Mouse (Mus musculus): Measurements from ENCODE around the gene Abhd17c. TPM values are rescaled to one million over a fixed set of nuclear protein-coding genes. Genes with fewer than 3 reads are reported as not detected.
A peak's percentile ranks its signal among the peaks of the same experiment; 100 is the strongest.

The Abhd17c gene
- total and polyA plus RNA-seq, 3 experiments = 35.3 to 44.0 (median 40.4) TPM

DNA sequence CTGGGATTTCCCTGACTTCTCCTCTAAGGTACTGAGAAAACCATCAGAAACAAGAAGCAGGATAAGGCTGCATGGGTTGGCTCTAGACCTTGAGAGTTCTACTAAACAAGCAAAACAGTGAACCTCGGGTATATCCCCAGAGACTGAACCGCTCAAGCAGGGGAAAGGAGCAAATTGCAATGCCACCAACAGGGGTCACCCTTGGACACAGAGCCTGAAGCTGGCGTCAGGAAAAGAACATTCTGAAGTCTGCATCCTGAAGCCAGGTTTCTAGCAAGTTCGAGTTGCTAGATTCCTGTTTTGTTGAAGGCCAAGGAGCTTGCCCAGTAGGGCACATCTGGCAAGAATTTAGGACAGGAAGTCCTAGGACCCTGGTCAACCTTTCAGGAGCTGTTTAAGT, 62.7 kb downstream of the Abhd17c start:
- Histone ChIP-seq H3K9me3 (replicated peaks; ENCODE audit: low read length) (no peaks in the 10 kb centered on the region), H3K36me3 (replicated peaks in 1 of 2; ENCODE audit: control insufficient read depth in 1 of 2, insufficient read depth in 1 of 2, low read length in 1 of 2) (no peaks in the 10 kb centered on the region), H3K4me3 (replicated peaks in 1 of 3; ENCODE audit: low read depth in 2 of 3, low read length in 2 of 3, poor library complexity in 1 of 3) (no peak overlapping the region), H3K27me3 (replicated peaks) (peaks cover 23% of the 10 kb centered on the region), H3K9ac (ENCODE audit: insufficient read depth, low read depth) (no peak overlapping the region), H3K79me2 (replicated peaks; ENCODE audit: control insufficient read depth, extremely low read depth, insufficient read depth, poor library complexity, severe bottlenecking) (no peaks in the 10 kb centered on the region), H3K4me1 (ENCODE audit: control insufficient read depth in 1 of 2, insufficient read depth in 2 of 2) (peaks cover 2 to 17% of the 10 kb centered on the region in 2 experiments; a peak in 3 of 4 replicates), H3K27ac (ENCODE audit: insufficient read depth, low read depth) (no peak overlapping the region), H3K4me2 (ENCODE audit: insufficient read depth, low read depth, poor library complexity, severe bottlenecking) (no peak overlapping the region)
- no peak for TF ChIP-seq NRF1 (IDR thresholded peaks at IDR 0.05; ENCODE audit: low read depth, low read length)
- TF ChIP-seq ZC3H11A (IDR thresholded peaks at IDR 0.05; ENCODE audit: low read depth, low read length) = peak; percentile 93
- TF ChIP-seq CTCF (conservative IDR thresholded peaks at IDR 0.05 in 1 of 2, IDR thresholded peaks at IDR 0.05 in 1 of 2; ENCODE audit: low read depth in 2 of 2, low read length in 2 of 2) = peak; percentile 72 to 94
- peak; percentile 98 for TF ChIP-seq SMC3 (IDR thresholded peaks at IDR 0.05; ENCODE audit: low read depth, low read length)
- TF ChIP-seq NELFE (IDR thresholded peaks at IDR 0.05; ENCODE audit: low read depth, low read length) = peak; percentile 45; the same call in 1 of the 2 replicates
- no peak for TF ChIP-seq USF1 (IDR thresholded peaks at IDR 0.05; ENCODE audit: low read depth, low read length)
- TF ChIP-seq HCFC1 (IDR thresholded peaks at IDR 0.05; ENCODE audit: low read depth, low read length) = no peak
- TF ChIP-seq USF2 (conservative IDR thresholded peaks at IDR 0.05; ENCODE audit: low read depth, low read length) = no peak
- no peak for TF ChIP-seq MEF2A (IDR thresholded peaks at IDR 0.05; ENCODE audit: borderline replicate concordance, low read depth, low read length)
- TF ChIP-seq RAD21 (IDR thresholded peaks at IDR 0.05; ENCODE audit: low read depth, low read length) = peak; percentile 94
- TF ChIP-seq TCF12 (IDR thresholded peaks at IDR 0.05; ENCODE audit: low read depth, low read length) = no peak
- 0 out of 2 replicates have a peak, but pooled peaks have one; percentile 6 for TF ChIP-seq MAFK (IDR thresholded peaks at IDR 0.05; ENCODE audit: insufficient replicate concordance, low read length)
- TF ChIP-seq MXI1 (IDR thresholded peaks at IDR 0.05; ENCODE audit: low read depth, low read length) = no peak
- no peak for TF ChIP-seq ETS1 (conservative IDR thresholded peaks at IDR 0.05; ENCODE audit: low read depth, low read length)
- TF ChIP-seq BHLHE40 (IDR thresholded peaks at IDR 0.05; ENCODE audit: low read depth, low read length) = no peak
- no peak for TF ChIP-seq RCOR1 (conservative IDR thresholded peaks at IDR 0.05; ENCODE audit: low read depth, low read length)
- TF ChIP-seq JUND (conservative IDR thresholded peaks at IDR 0.05; ENCODE audit: low read depth, low read length) = no peak
- TF ChIP-seq MAX (IDR thresholded peaks at IDR 0.05; ENCODE audit: low read length) = no peak
- no peak for TF ChIP-seq MYC (IDR thresholded peaks at IDR 0.05; ENCODE audit: low read depth, low read length)
- peak; percentile 42; the same call in 1 of the 2 replicates for TF ChIP-seq IRF4 (IDR thresholded peaks at IDR 0.05; ENCODE audit: low read depth, low read length)
- TF ChIP-seq GABPA (IDR thresholded peaks at IDR 0.05; ENCODE audit: insufficient replicate concordance, low read depth, low read length) = no peak
- peak; percentile 86 for DNase-seq (ENCODE audit: extremely low read depth)
- in situ Hi-C loops (cut with MboI; ENCODE audit: low pct_ligation_motif_present, low pct_unique_long_range_greater_than_20kb, low sequenced_read_pairs) (loop anchor here (5.0 to 10.0 kb wide), 2 partner anchors 174 to 188 kb away; no protein-coding TSS in a partner anchor), dilution Hi-C loops (cut with MboI; ENCODE audit: extremely low pct_ligation_motif_present, extremely low pct_unique_long_range_greater_than_20kb, low sequenced_read_pairs) (no loop called here)

DNA sequence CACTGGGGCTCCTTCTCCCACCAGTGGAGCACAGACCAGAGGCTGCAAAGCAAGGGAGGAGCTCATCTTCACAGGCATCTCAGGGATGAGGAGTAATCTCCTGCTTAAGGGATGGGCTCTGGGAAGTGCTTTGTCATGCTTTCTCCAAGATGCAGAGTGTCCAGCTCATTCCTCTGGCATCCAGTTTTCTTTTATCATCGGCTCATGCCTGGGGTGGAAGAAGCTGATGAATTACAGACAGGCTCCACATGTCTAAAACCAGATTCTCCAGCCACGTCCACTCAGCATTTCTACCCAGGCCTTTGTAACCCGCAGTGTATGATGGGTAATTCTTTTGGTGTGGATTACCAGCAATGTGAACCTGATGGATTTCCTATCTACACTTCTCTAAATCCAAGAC, 63.5 kb downstream of the Abhd17c start:
- Histone ChIP-seq H3K4me3 (replicated peaks in 1 of 3; ENCODE audit: low read depth in 2 of 3, low read length in 2 of 3, poor library complexity in 1 of 3) (no peak overlapping the region), H3K79me2 (replicated peaks; ENCODE audit: control insufficient read depth, extremely low read depth, insufficient read depth, poor library complexity, severe bottlenecking) (no peaks in the 10 kb centered on the region), H3K27ac (ENCODE audit: insufficient read depth, low read depth) (no peak overlapping the region), H3K4me1 (ENCODE audit: control insufficient read depth in 1 of 2, insufficient read depth in 2 of 2) (peaks cover 2 to 17% of the 10 kb centered on the region in 2 experiments; a peak in 3 of 4 replicates), H3K9ac (ENCODE audit: insufficient read depth, low read depth) (no peak overlapping the region), H3K4me2 (ENCODE audit: insufficient read depth, low read depth, poor library complexity, severe bottlenecking) (no peak overlapping the region), H3K27me3 (replicated peaks) (peaks cover 25% of the 10 kb centered on the region), H3K36me3 (replicated peaks in 1 of 2; ENCODE audit: control insufficient read depth in 1 of 2, insufficient read depth in 1 of 2, low read length in 1 of 2) (no peaks in the 10 kb centered on the region), H3K9me3 (replicated peaks; ENCODE audit: low read length) (no peaks in the 10 kb centered on the region)
- in situ Hi-C loops (cut with MboI; ENCODE audit: low pct_ligation_motif_present, low pct_unique_long_range_greater_than_20kb, low sequenced_read_pairs) (loop anchor here (5.0 to 10.0 kb wide), 2 partner anchors 173 to 189 kb away; no protein-coding TSS in a partner anchor), dilution Hi-C loops (cut with MboI; ENCODE audit: extremely low pct_ligation_motif_present, extremely low pct_unique_long_range_greater_than_20kb, low sequenced_read_pairs) (no loop called here)
- TF ChIP-seq MEF2A (IDR thresholded peaks at IDR 0.05; ENCODE audit: borderline replicate concordance, low read depth, low read length) (no peak), ETS1 (conservative IDR thresholded peaks at IDR 0.05; ENCODE audit: low read depth, low read length) (no peak), JUND (conservative IDR thresholded peaks at IDR 0.05; ENCODE audit: low read depth, low read length) (no peak), MXI1 (IDR thresholded peaks at IDR 0.05; ENCODE audit: low read depth, low read length) (no peak), CHD2 (IDR thresholded peaks at IDR 0.05; ENCODE audit: low read length) (no peak), MYC (IDR thresholded peaks at IDR 0.05; ENCODE audit: low read depth, low read length) (no peak), SIN3A (IDR thresholded peaks at IDR 0.05; ENCODE audit: low read length) (no peak), NELFE (IDR thresholded peaks at IDR 0.05; ENCODE audit: low read depth, low read length) (no peak), HCFC1 (IDR thresholded peaks at IDR 0.05; ENCODE audit: low read depth, low read length) (no peak), ZC3H11A (IDR thresholded peaks at IDR 0.05; ENCODE audit: low read depth, low read length) (no peak), IRF4 (IDR thresholded peaks at IDR 0.05; ENCODE audit: low read depth, low read length) (no peak), CTCF (conservative IDR thresholded peaks at IDR 0.05 in 1 of 2, IDR thresholded peaks at IDR 0.05 in 1 of 2; ENCODE audit: low read depth in 2 of 2, low read length in 2 of 2) (no peak), POLR2A (IDR thresholded peaks at IDR 0.05; ENCODE audit: low read depth, low read length) (no peak), UBTF (IDR thresholded peaks at IDR 0.05; ENCODE audit: low read depth, low read length) (no peak)
- no peak for DNase-seq (ENCODE audit: extremely low read depth)
